Mouse (Mus musculus) liver (tissue): ENCODE measurements around the gene Ctdsp2.

ENCODE experiments used
- DNase-seq: peaks from one replicate; pipeline ENCODE4 v3.0.0-alpha.2; 2020; ENCODE audit warnings: mixed read lengths

Gene Ctdsp2

DNA sequence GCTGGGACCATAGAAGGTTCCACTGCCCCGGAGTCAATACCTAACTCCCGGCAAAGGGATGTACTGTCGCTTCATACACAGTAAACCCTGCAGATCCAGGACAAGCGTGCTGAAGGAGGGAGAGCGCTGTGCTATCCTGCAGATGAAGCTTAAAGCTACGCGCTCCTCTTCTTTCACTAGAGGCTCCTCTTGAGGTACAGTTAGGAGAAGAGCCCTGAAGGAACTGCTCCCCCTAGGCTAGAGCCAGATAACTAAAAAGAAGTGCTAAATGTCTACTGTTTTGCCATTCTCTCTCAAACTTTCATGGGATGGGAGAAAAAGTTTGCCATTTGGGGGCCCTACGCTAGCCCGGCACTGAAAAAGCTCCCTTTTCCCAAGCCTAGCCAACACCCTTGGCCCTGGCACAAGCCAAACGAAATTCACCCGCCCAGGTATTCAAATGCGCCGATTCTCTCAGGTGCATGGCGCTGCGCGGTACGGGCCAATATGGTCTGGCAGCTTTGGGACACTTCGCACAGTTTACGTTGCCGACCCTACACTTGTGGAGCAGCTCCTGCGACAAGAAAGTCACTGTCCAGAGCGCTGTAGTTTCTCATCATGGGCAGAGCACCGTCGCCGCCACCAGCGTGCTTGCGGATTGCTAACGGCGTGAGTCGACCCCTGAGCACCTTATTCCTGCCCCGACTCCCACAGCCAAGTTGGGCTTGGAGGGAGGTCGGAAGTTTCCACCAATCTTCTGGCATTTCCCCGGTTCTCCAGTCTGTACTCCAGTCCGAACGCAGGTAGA is 70.3 kb downstream of the Ctdsp2 start:
- no peak for DNase-seq
